Mouse (Mus musculus) small intestine, adult 2 months (tissue): ENCODE measurements around the gene Gm20388. TPM values are rescaled to one million over a fixed set of nuclear protein-coding genes. Genes with fewer than 3 reads are reported as not detected.

Experiments used
- H3K27ac ChIP-seq: fragments of 200-500 bp; 2 replicates; pipeline ENCODE4 v1.5.1; 2012; ENCODE audit warnings: low read depth, low read length, control low read depth, inconsistent platforms; ENCODE audit not compliant: insufficient read depth
- H3K27me3 ChIP-seq: fragments of 200-500 bp; 2 replicates; pipeline ENCODE4 v1.6.1; 2012; ENCODE audit warnings: mild to moderate bottlenecking, moderate library complexity, low read length, inconsistent platforms; ENCODE audit not compliant: control insufficient read depth, insufficient read depth
- H3K36me3 ChIP-seq: fragments of 200-500 bp; 2 replicates; pipeline ENCODE4 v1.6.1; 2012; ENCODE audit warnings: mild to moderate bottlenecking, low read length, control low read depth, inconsistent platforms; ENCODE audit not compliant: control insufficient read depth, insufficient read depth
- H3K4me1 ChIP-seq: fragments of 200-500 bp; 2 replicates; pipeline ENCODE4 v1.6.1; 2012; ENCODE audit warnings: low read length, inconsistent platforms, mixed read lengths; ENCODE audit not compliant: control insufficient read depth, insufficient read depth, insufficient read length
- H3K4me3 ChIP-seq: fragments of 200-500 bp; 2 replicates; pipeline ENCODE4 v1.5.1; 2012; ENCODE audit warnings: low read depth, mild to moderate bottlenecking, control low read depth, inconsistent platforms, low read length, moderate library complexity
- CTCF ChIP-seq: fragments of 200-500 bp; IDR thresholded peaks from 2 replicates; pipeline ENCODE4 v1.5.1; 2012; ENCODE audit warnings: low read depth, mild to moderate bottlenecking, control low read depth, inconsistent platforms, low read length, moderate library complexity, mixed read lengths; ENCODE audit not compliant: insufficient replicate concordance, insufficient read length; ENCODE audit errors: extremely low read depth
- POLR2A ChIP-seq: fragments of 200-500 bp; IDR thresholded peaks from 2 replicates; pipeline ENCODE4 v1.6.1; 2012; ENCODE audit warnings: low read depth, mild to moderate bottlenecking, control low read depth, inconsistent platforms, low read length, moderate library complexity
- WGBS: fragments of 180-500 bp; shearing (Covaris S2); methylation state at CpG from one replicate; pipeline ENCODE4 v1.1.7; 2018; 5-methylcytosine and 5-hydroxymethylcytosine counted together
- polyA plus RNA-seq: library from polyadenylated mRNA; depleted of rRNA; stranded (reverse); fragments of >200 nt; gene quantifications from 2 replicates; pipeline ENCODE4 v1.2.3, GENCODE M21; 2012

Gm20388 gene
- polyA plus RNA-seq, 1 experiment: 37.3 TPM

DNA sequence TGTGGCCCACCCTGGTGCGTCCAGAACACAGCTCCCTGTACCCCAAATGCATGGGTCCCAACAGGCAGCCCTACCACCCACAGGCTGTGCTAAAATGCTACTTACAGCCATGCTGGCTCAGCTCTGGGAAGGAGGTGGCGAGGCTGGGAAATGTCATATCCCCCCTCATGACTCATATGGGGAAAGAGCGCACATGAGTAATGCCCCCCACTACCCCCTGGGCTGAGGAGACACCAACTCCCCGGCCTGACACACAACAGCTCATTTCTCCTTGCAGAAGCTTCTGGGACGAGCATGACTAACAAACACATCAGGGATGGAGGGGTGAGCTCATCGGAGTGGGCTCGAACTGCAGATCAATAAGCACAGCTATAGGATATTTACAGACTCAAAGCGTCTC is 155.0 kb downstream of the Gm20388 start:
- H3K27me3 ChIP-seq: no peaks in the 10 kb centered on the region
- 83% methylated on average over 8 of the region's 8 CpGs for WGBS
- TF ChIP-seq CTCF (no peak), POLR2A (no peak)
- no peak overlapping the region for H3K27ac ChIP-seq
- H3K36me3 ChIP-seq: no peaks in the 10 kb centered on the region
- no peak overlapping the region for H3K4me3 ChIP-seq
- peaks cover 3% of the 10 kb centered on the region; the same call in 1 of the 2 replicates for H3K4me1 ChIP-seq

DNA sequence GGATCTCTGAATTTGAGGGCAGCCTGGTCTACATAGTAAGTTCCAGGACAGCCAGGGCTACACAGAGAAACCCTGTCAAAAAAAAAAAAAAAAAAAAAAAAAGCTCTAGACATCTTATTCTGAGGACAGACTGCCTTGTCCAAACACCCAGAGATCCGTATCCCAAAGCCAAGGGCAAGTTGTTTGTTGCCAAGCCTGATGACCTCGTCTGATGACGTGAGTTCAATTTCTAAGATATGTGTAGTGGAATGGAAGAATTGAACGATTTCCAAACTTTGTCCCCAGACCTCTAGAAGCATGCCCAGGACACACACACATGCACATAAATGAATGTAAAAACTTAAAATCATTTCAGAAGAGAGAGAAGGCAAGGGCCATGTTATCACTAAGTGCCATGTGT is 155.6 kb downstream of the Gm20388 start:
- no peaks in the 10 kb centered on the region for H3K36me3 ChIP-seq
- no peak for TF ChIP-seq CTCF
- no peak for TF ChIP-seq POLR2A
- 62% methylated on average over 4 of the region's 4 CpGs for WGBS
- no peak overlapping the region for H3K4me3 ChIP-seq
- no peaks in the 10 kb centered on the region for H3K27me3 ChIP-seq
- H3K4me1 ChIP-seq: peaks cover 3% of the 10 kb centered on the region; the same call in 1 of the 2 replicates
- H3K27ac ChIP-seq: no peak overlapping the region

DNA sequence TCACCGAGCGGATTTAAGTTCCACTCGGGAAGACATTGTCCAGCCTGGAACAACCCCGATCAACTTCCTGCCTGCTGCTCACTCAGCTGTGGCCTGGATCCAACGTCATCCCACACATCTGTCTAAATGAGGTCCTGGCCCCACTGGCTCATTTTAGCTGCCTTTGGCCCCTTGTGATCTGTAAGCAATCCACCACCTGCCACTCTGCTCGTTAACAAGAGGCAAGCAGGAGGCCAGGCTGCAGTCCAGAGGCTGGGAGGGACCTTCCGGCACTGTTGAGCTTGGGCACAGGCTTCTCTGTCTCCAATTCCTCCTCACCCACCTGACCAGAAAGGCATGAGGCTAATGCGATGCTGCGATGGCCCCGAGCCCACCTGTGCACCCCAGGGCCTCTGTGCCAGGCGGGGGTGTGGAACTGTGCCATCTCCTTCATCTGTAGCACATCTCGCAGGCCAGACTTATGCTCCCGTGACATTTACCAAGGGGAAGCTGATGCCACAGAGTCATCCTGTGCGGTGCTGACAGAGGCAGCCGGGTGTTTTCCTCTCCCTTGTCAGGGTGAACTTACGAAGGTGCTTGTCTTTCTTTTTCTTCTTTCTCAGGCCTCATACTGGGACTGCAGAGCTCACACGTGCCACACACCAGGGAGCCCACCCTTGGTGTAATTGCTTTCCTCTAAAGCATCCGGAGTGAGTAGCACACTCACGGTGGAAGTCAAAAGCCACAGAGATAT is 157.5 kb downstream of the Gm20388 start:
- 56% methylated on average over 19 of the region's 19 CpGs for WGBS
- Histone ChIP-seq H3K36me3 (no peaks in the 10 kb centered on the region), H3K4me1 (peaks cover 3% of the 10 kb centered on the region; the same call in 1 of the 2 replicates), H3K27me3 (no peaks in the 10 kb centered on the region), H3K27ac (peak overlapping the region; percentile 18; the same call in 1 of the 2 replicates), H3K4me3 (no peak overlapping the region)
- no peak for TF ChIP-seq CTCF
- TF ChIP-seq POLR2A: no peak

DNA sequence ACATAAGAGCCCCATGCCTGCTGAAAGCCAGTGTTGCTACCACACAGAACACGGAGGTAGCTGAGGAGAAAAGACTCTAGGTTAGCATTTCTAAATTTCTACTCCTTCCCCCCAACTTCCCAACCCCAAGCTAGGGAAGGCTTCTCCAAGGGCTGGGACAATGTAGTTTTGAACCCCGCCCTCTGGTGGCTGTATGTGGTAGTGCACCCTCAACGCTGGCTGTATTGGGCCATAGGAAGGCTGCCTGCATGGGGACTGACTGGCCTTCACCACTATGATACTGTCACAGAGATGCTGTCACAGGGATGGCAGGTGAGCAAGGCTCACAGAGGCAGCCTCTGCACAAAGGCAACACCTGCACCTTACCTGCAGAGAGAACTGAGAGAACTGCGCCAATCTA is 161.0 kb downstream of the Gm20388 start:
- H3K4me1 ChIP-seq: peaks cover 3% of the 10 kb centered on the region; the same call in 1 of the 2 replicates
- no peaks in the 10 kb centered on the region for H3K27me3 ChIP-seq
- no peaks in the 10 kb centered on the region for H3K36me3 ChIP-seq
- H3K4me3 ChIP-seq: no peak overlapping the region
- no peak overlapping the region for H3K27ac ChIP-seq
- WGBS: 29% methylated on average over 4 of the region's 4 CpGs
- TF ChIP-seq POLR2A (no peak), CTCF (peak; percentile 86; the same call in 1 of the 2 replicates)

DNA sequence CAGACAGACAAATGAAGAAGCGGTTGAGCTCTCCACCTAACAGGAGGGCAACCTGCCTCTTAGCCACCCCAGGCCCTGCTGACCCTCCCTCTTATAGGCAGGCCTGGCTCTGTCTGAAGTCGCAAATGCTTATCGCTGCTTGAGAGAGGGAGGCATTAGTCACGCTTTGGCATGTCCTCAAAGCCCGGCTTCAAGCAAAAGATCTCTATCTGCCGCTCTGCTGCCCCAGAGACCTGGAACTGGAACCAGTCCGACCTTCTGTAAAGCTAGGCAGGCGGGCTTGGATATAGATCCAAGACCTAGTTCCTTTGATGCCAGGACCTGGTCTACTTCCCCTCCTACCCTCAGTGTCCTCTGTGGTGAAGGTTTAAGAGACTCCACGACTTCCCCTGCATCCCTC is 161.6 kb downstream of the Gm20388 start:
- Histone ChIP-seq H3K4me1 (peaks cover 3% of the 10 kb centered on the region; the same call in 1 of the 2 replicates), H3K36me3 (no peaks in the 10 kb centered on the region), H3K27me3 (no peaks in the 10 kb centered on the region), H3K4me3 (no peak overlapping the region), H3K27ac (no peak overlapping the region)
- TF ChIP-seq POLR2A: no peak
- TF ChIP-seq CTCF: no peak
- 52% methylated on average over 9 of the region's 9 CpGs for WGBS

DNA sequence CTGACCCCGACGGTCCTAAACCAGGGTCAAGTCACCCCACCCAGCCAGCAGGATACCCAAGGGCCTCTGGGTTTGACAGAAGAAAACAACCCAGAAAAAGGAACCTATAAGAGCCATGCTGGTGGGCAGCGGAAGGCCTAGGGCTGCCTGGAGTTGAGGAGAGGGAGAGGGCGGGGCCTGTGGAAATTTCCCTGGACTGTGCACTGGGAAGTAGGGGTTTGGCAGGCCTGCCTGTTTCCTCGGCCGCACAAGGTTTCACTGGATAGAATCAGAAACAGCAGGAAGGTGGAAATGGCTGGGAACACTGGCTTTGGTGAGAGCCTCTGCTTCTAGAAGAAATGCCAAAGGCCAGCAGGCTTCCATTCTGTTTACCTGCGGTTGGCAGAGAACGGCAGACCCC is 162.2 kb downstream of the Gm20388 start:
- Histone ChIP-seq H3K4me1 (peaks cover 3% of the 10 kb centered on the region; the same call in 1 of the 2 replicates), H3K36me3 (no peaks in the 10 kb centered on the region), H3K27ac (no peak overlapping the region), H3K4me3 (no peak overlapping the region), H3K27me3 (no peaks in the 10 kb centered on the region)
- WGBS: 76% methylated on average over 8 of the region's 8 CpGs
- no peak for TF ChIP-seq POLR2A
- TF ChIP-seq CTCF: no peak

DNA sequence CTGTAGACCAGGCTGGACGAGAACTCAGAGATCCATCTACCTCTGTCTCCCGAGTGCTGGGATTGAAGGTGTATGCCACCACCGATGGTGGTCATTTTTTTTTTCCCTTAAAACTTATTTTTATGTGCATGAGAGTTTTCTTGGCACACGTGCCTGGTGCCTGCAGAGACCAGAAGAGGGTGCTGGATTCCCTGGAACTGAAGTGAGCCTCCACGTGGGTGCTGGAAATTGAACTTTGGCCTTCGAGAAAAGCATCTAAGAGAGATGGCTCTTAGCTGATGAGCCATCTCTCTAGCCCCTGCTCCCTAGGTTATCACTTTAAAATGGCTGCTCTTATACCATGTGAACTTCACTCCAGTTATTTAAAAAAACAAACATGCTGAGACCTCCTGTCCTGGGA is 163.9 kb downstream of the Gm20388 start:
- H3K27me3 ChIP-seq: no peaks in the 10 kb centered on the region
- 48% methylated on average over 6 of the region's 6 CpGs for WGBS
- H3K4me3 ChIP-seq: no peak overlapping the region
- H3K4me1 ChIP-seq: no peaks in the 10 kb centered on the region
- TF ChIP-seq POLR2A (no peak), CTCF (no peak)
- no peaks in the 10 kb centered on the region for H3K36me3 ChIP-seq
- no peak overlapping the region for H3K27ac ChIP-seq

DNA sequence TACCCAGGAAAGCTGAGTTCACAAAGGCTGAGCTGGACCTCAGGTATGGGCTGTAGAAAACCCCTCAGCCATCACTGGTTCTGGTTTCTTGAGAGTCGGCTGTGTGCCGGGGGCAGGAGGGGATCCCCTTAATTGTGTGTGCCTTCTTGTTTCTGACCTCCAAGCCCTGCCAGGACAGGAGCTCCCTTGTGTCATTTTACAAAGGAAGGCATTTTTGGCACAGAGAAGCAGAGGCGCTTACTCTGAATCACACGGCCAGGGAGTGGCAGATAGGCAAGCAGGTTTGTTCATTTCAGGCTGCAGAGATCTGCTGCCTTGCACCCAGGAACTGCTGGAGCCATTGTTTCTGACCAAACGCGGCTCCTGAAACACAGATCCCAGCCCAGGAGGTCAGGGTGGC is 164.7 kb downstream of the Gm20388 start:
- no peaks in the 10 kb centered on the region for H3K27me3 ChIP-seq
- no peak overlapping the region for H3K4me3 ChIP-seq
- no peak overlapping the region for H3K27ac ChIP-seq
- no peaks in the 10 kb centered on the region for H3K4me1 ChIP-seq
- H3K36me3 ChIP-seq: no peaks in the 10 kb centered on the region
- 38% methylated on average over 6 of the region's 6 CpGs for WGBS
- TF ChIP-seq POLR2A (no peak), CTCF (no peak)
